Mouse (Mus musculus) hindbrain, embryonic 14.5 days (tissue): Measurements from ENCODE around the gene Tor3a. TPM values are rescaled to one million over a fixed set of nuclear protein-coding genes. Genes with fewer than 3 reads are reported as not detected.

Experiments used
- ATAC-seq: fragments of 200-750 bp; cut with Nextera tagmentation; 2 replicates; pipeline ENCODE4 v1.8.0; 2017; ENCODE audit warnings: moderate number of reproducible peaks, mild to moderate bottlenecking, moderate TSS enrichment, moderate library complexity; ENCODE audit not compliant: low FRiP score
- DNase-seq: peaks from one replicate; pipeline ENCODE4 v3.0.0-alpha.2; 2015; ENCODE audit warnings: low spot score
- H3K27ac ChIP-seq: fragments of 300-500 bp; sonication (generic); 2 replicates; pipeline ENCODE4 v1.5.1; 2014; ENCODE audit warnings: mild to moderate bottlenecking, moderate library complexity
- H3K27me3 ChIP-seq: fragments of 300-500 bp; sonication (generic); 2 replicates; pipeline ENCODE4 v1.6.1; 2014; ENCODE audit warnings: mild to moderate bottlenecking, low read length, mixed read lengths; ENCODE audit not compliant: control insufficient read depth, insufficient read depth
- H3K36me3 ChIP-seq: fragments of 300-500 bp; sonication (generic); replicated peaks from 2 replicates; pipeline ENCODE4 v1.6.1; 2014; ENCODE audit not compliant: control insufficient read depth, insufficient read depth
- H3K4me1 ChIP-seq: fragments of 300-500 bp; sonication (generic); replicated peaks from 2 replicates; pipeline ENCODE4 v1.6.1; 2014; ENCODE audit warnings: antibody characterized with exemption, low read length, mixed read lengths; ENCODE audit not compliant: control insufficient read depth, insufficient read depth
- H3K4me2 ChIP-seq: fragments of 300-500 bp; sonication (generic); replicated peaks from 2 replicates; pipeline ENCODE4 v1.6.1; 2014; ENCODE audit warnings: mild to moderate bottlenecking, moderate library complexity
- H3K4me3 ChIP-seq: fragments of 300-500 bp; sonication (generic); replicated peaks from 2 replicates; pipeline ENCODE4 v1.5.1; 2014; ENCODE audit warnings: mild to moderate bottlenecking, low read length
- H3K9ac ChIP-seq: fragments of 300-500 bp; sonication (generic); 2 replicates; pipeline ENCODE4 v1.6.1; 2014
- H3K9me3 ChIP-seq: fragments of 300-500 bp; sonication (generic); 2 replicates; pipeline ENCODE4 v1.6.1; 2016; ENCODE audit warnings: low read length; ENCODE audit not compliant: control insufficient read depth
- WGBS: fragments of 180-500 bp; shearing (Covaris S2); extraction: QIAGEN DNeasy Blood & Tissue Kit; methylation state at CpG from one replicate; pipeline ENCODE4 v1.1.7; 2014; 5-methylcytosine and 5-hydroxymethylcytosine counted together
- polyA plus RNA-seq: library from polyadenylated mRNA; unstranded; fragments of >200 nt; fragmentation: Nextera tagmentation; extraction: Ambion mirVana; gene quantifications from 2 replicates; pipeline ENCODE4 v1.2.1, GENCODE M21; 2014

The Tor3a gene
- polyA plus RNA-seq, 1 experiment from 2014 or later, result 4.5 TPM

GRCm38 (mm10) chr1:156644780-156645523 is 29.2 kb downstream of the Tor3a start:
- H3K9me3 ChIP-seq, result no peaks in the 10 kb centered on the region
- no peak overlapping the region for H3K4me2 ChIP-seq
- no peaks in the 10 kb centered on the region for H3K27me3 ChIP-seq
- 68% methylated on average over 13 of the region's 13 CpGs for WGBS
- H3K27ac ChIP-seq, result no peak overlapping the region
- peaks cover 12% of the 10 kb centered on the region; the same call in 1 of the 2 replicates for H3K4me1 ChIP-seq
- H3K4me3 ChIP-seq, result no peak overlapping the region
- H3K9ac ChIP-seq, result no peak overlapping the region
- peaks cover 34% of the 10 kb centered on the region for H3K36me3 ChIP-seq
- no peak for ATAC-seq
- no peak for DNase-seq

- H3K4me1 ChIP-seq, result peaks cover 12% of the 10 kb centered on the region; the same call in 1 of the 2 replicates
- no peak overlapping the region for H3K9ac ChIP-seq
- H3K27ac ChIP-seq, result no peak overlapping the region; the same call in 1 of the 2 replicates
- ATAC-seq (no peak), DNase-seq (no peak)
- WGBS, result 47% methylated on average over 10 of the region's 10 CpGs
- H3K4me2 ChIP-seq, result no peak overlapping the region
- H3K36me3 ChIP-seq, result peaks cover 36% of the 10 kb centered on the region
- H3K9me3 ChIP-seq, result no peaks in the 10 kb centered on the region
- H3K27me3 ChIP-seq, result no peaks in the 10 kb centered on the region
- H3K4me3 ChIP-seq, result no peak overlapping the region
Measured at GRCm38 (mm10) chr1:156644061-156644460, 30.1 kb downstream of the Tor3a start.

GRCm38 (mm10) chr1:156642813-156643212 is 31.3 kb downstream of the Tor3a start:
- 77% methylated on average over 12 of the region's 12 CpGs for WGBS

GRCm38 (mm10) chr1:156641808-156642207 is 32.3 kb downstream of the Tor3a start:
- 77% methylated on average over 10 of the region's 10 CpGs for WGBS
- no peak overlapping the region for H3K4me2 ChIP-seq
- ATAC-seq (no peak), DNase-seq (no peak)
- H3K36me3 ChIP-seq, result peaks cover 51% of the 10 kb centered on the region
- H3K27me3 ChIP-seq, result no peaks in the 10 kb centered on the region
- H3K9me3 ChIP-seq, result no peaks in the 10 kb centered on the region
- peaks cover 12% of the 10 kb centered on the region; the same call in 1 of the 2 replicates for H3K4me1 ChIP-seq
- no peak overlapping the region for H3K4me3 ChIP-seq
- H3K27ac ChIP-seq, result no peak overlapping the region
- no peak overlapping the region for H3K9ac ChIP-seq

More at GRCm38 (mm10) chr1:156642813-156643212, 31.3 kb downstream of the Tor3a start:
- Histone ChIP-seq H3K27me3 (no peaks in the 10 kb centered on the region), H3K36me3 (peaks cover 41% of the 10 kb centered on the region), H3K9me3 (no peaks in the 10 kb centered on the region), H3K4me2 (no peak overlapping the region), H3K4me1 (peaks cover 12% of the 10 kb centered on the region; the same call in 1 of the 2 replicates), H3K27ac (no peak overlapping the region), H3K9ac (no peak overlapping the region), H3K4me3 (no peak overlapping the region)
- no peak for DNase-seq
- no peak for ATAC-seq

- ATAC-seq, result no peak
- WGBS, result 72% methylated on average over 4 of the region's 4 CpGs
Measured at GRCm38 (mm10) chr1:156640577-156640976, 33.6 kb downstream of the Tor3a start.

GRCm38 (mm10) chr1:156639455-156639854 is 34.7 kb downstream of the Tor3a start:
- H3K9me3 ChIP-seq, result no peaks in the 10 kb centered on the region
- 88% methylated on average over 5 of the region's 5 CpGs for WGBS
- H3K36me3 ChIP-seq, result peaks cover 71% of the 10 kb centered on the region
- H3K9ac ChIP-seq, result no peak overlapping the region
- DNase-seq (no peak), ATAC-seq (no peak)
- H3K4me1 ChIP-seq, result peaks cover 11% of the 10 kb centered on the region; the same call in 1 of the 2 replicates
- H3K4me2 ChIP-seq, result no peak overlapping the region
- no peaks in the 10 kb centered on the region for H3K27me3 ChIP-seq
- H3K27ac ChIP-seq, result no peak overlapping the region
- no peak overlapping the region for H3K4me3 ChIP-seq

More at GRCm38 (mm10) chr1:156640577-156640976, 33.6 kb downstream of the Tor3a start:
- Histone ChIP-seq H3K4me2 (no peak overlapping the region), H3K4me3 (no peak overlapping the region), H3K27ac (no peak overlapping the region), H3K9me3 (no peaks in the 10 kb centered on the region), H3K27me3 (no peaks in the 10 kb centered on the region), H3K36me3 (peaks cover 60% of the 10 kb centered on the region), H3K9ac (no peak overlapping the region), H3K4me1 (peaks cover 12% of the 10 kb centered on the region; the same call in 1 of the 2 replicates)
- DNase-seq, result no peak

GRCm38 (mm10) chr1:156635148-156635547 is 39.0 kb downstream of the Tor3a start:
- H3K9me3 ChIP-seq, result no peaks in the 10 kb centered on the region
- ATAC-seq, result no peak
- 73% methylated on average over 2 of the region's 2 CpGs for whole genome bisulfite sequencing

GRCm38 (mm10) chr1:156633095-156633494 is 41.1 kb downstream of the Tor3a start:
- WGBS, result 77% methylated on average over 10 of the region's 10 CpGs
- Histone ChIP-seq H3K4me1 (no peaks in the 10 kb centered on the region), H3K9me3 (no peaks in the 10 kb centered on the region), H3K9ac (no peak overlapping the region), H3K36me3 (peaks cover 79% of the 10 kb centered on the region), H3K27me3 (no peaks in the 10 kb centered on the region), H3K4me2 (no peak overlapping the region), H3K4me3 (no peak overlapping the region), H3K27ac (no peak overlapping the region)
- DNase-seq (peak; percentile 75), ATAC-seq (no peak; the same call in 1 of the 2 replicates)

More at GRCm38 (mm10) chr1:156635148-156635547, 39.0 kb downstream of the Tor3a start:
- DNase-seq, result no peak
- H3K27ac ChIP-seq, result no peak overlapping the region
- no peak overlapping the region for H3K4me3 ChIP-seq
- peaks cover 79% of the 10 kb centered on the region for H3K36me3 ChIP-seq
- H3K27me3 ChIP-seq, result no peaks in the 10 kb centered on the region
- no peaks in the 10 kb centered on the region for H3K4me1 ChIP-seq
- no peak overlapping the region for H3K9ac ChIP-seq
- H3K4me2 ChIP-seq, result no peak overlapping the region

- peaks cover 62% of the 10 kb centered on the region for H3K36me3 ChIP-seq
- H3K9ac ChIP-seq, result no peak overlapping the region
- no peak overlapping the region for H3K27ac ChIP-seq
- no peaks in the 10 kb centered on the region for H3K27me3 ChIP-seq
- no peak overlapping the region for H3K4me2 ChIP-seq
- no peak for ATAC-seq
- no peak for DNase-seq
- H3K4me3 ChIP-seq, result no peak overlapping the region
- no peaks in the 10 kb centered on the region for H3K9me3 ChIP-seq
- H3K4me1 ChIP-seq, result no peaks in the 10 kb centered on the region
Measured at GRCm38 (mm10) chr1:156630965-156631364, 43.2 kb downstream of the Tor3a start.
